Mouse (Mus musculus): ENCODE data around the gene Cpne4.

DNA sequence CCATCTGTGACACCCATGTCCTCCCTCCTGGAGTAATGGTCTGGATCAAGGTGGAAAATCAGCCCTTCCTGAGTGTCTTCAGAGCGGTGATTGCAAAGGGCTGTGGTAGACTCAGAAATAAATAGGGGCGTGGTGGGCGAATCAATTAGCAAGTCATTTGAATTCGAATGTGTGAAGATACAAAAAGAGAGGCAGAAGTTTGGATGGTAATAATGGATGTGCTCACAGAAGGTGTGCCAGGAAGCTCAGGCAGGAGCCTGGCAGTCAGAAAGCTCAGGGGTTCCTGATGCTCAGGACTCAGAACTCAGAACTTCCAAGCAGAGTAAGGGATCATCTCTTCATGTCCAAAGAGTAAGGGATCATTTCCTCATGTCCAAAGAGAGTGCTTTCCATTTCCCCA, 257.7 kb downstream of the Cpne4 start:
- TF ChIP-seq TAL1 (IDR thresholded peaks at IDR 0.05; ENCODE audit: low read length) (no peak), GATA1 (IDR thresholded peaks at IDR 0.05; ENCODE audit: low read length) (no peak)
